Mouse (Mus musculus): ENCODE measurements at regions not wholly inside any gene's neighbourhood (a gene's known extent, or its start where the extent isn't known, plus 50 kb on each side); places are given as distances from the start of the nearest gene placed in this dataset.

GRCm38 (mm10) chr1:108181350-108182167, 591.8 kb downstream of the Serpinb8 start:
- TF ChIP-seq POLR2A (IDR thresholded peaks at IDR 0.05; ENCODE audit: low read depth, low read length) (no peak), CTCF (IDR thresholded peaks at IDR 0.05; ENCODE audit: borderline replicate concordance, insufficient read depth, low read length) (no peak)
